Mouse (Mus musculus) spleen, adult 18-20 months (tissue): ENCODE results near the gene Rapgef2.

Experiments
- DNase-seq, 2 experiments: peaks; one replicate each; pipeline ENCODE4 v3.0.0; 2022; ENCODE audit warnings: mixed read lengths in 2 of 2

Rapgef2 gene

GRCm38 (mm10) chr3:79286376-79287107, at the start of gene Rapgef2:
TSS of gene Rapgef2 (minus strand) at chr3:79286517.
- peak; percentile 56 to 66 for DNase-seq

GRCm38 (mm10) chr3:79333643-79334200, 47.4 kb upstream of the Rapgef2 start:
- DNase-seq: no peak

GRCm38 (mm10) chr3:79333051-79333450, 46.7 kb upstream of the Rapgef2 start:
- no peak for DNase-seq

DNA sequence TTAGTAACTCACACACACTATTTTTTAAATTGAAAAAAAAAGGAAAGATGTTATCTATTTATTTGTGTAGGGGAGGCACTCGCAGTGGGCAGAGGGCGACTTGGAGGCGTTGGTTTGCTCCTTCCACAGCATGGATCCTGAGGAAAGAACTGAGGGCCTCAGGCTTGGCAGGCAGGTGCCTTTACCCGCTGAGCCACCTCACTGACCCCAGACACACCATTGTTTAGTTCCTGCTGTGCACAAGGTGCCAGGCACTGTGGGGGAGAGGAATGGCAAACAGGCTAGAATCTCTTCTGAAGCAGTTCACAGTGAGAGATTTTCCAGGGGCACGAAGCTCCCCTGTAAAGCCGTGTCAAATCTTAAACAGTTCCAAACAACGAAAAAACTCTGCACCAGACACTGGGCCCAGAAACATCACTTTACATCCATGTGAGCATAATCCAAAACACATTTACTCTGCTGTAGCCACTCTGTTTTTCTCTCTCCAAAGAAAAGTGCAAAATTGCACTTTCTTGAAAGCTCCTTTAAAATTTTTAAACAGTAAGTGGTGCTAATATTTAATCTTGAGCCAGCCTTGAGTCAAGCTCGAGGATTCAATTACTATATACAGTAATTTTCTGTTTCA, 43.5 kb upstream of the Rapgef2 start:
- DNase-seq: no peak

GRCm38 (mm10) chr3:79324697-79325526, 38.6 kb upstream of the Rapgef2 start:
- DNase-seq: no peak

GRCm38 (mm10) chr3:79314006-79314698, 27.8 kb upstream of the Rapgef2 start:
- no peak for DNase-seq

DNA sequence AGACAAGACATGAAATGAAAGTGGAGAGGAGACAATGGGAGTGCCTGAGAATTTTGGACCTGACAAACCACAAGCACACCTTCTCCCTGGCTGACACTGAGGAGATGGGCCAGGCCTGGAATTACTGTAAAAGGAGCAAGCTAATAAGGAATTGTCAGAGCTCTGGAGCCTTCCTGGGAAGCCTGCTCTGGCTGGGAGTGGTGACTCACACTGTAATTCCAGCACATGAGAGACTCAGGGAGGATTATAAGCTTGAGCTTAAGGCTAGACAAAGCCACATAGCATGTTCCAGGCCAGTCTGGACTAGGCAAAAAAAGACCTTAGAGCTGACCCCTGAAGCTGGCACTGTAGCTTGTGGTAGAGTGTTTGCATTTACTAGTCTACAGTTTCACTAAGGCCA, 25.6 kb upstream of the Rapgef2 start:
- no peak for DNase-seq

- DNase-seq: no peak
These were observed 23.9 kb upstream of the Rapgef2 start for GRCm38 (mm10) chr3:79310184-79310583.

DNA sequence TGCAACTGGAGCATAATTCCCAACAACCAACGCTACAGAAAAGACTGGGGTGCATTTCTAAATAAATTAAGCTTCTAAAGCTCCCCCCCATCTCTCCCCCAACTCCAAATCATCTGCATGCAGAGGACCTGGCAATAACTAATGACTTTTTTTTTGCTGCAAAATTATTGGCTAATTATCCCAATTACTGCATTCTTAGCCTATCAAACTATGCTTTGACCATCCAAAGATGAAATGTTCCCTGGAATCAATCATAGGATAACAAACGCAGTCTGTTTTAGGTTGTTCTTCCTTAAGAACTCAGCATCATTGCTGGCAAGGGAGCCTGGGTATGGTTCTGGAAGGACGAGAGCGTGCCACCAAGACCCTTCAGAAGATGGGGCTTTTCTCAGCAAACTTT, 22.3 kb upstream of the Rapgef2 start:
- DNase-seq: no peak

DNA sequence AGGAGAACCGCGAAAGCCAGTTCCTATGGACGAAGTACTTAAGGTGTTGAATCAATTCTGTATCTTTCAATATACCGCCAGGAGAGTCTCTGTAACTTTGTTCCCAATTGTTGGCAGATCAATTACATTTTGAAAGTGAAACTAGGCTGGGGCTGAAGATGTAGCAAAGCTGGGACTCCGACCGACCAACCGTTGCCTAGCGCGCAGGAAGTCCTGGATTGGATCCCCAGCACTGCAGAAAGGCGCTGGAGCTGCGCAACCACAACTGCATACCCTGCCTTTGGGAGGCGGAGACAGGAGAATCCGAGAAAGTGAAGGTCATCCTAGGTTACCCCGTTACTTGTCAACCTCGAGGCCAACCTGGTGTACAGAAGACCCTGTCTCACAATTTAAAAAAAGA, 13.1 kb upstream of the Rapgef2 start:
- no peak for DNase-seq

DNA sequence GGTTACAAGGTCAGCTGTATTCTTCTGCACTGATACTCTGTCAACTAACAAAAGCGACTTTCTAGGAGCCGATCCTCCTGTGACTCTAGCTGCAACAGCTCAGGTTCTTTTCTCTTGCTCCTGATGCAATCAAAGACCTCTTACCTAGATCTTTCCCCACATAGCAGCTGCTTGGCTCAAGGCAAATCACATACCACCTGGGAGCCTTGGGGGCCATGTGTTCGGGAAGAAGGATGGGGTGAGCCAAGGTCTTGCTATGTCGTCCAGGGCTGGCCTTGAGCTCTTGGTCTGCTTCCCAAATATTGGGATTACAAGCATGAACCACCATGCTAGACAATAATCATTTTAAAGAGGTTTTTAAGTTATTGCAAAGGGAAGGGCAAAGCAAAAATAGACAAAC, 11.0 kb upstream of the Rapgef2 start:
- no peak for DNase-seq

- DNase-seq: no peak
These were observed 10.3 kb upstream of the Rapgef2 start for GRCm38 (mm10) chr3:79296586-79296985.

DNA sequence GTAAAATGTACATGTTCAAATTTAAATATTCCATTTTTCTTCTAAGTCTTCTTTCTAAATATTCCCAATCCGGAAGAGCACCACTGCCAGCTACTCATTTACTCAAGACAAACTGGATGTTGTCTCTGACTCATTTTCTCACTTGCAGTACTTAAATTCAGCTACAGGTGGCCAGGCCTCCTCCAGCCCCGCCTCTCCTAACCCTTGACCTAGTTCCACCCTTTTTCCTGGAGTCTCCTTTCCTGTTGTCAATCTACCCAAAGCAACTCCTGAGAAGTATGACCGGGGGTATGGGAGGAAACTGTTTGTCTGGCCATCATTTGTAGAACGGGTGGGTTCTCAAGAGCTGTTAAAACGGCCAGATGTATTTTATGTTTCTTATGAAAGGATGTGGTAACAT, 9.7 kb upstream of the Rapgef2 start:
- DNase-seq: no peak

GRCm38 (mm10) chr3:79294701-79295100, 8.4 kb upstream of the Rapgef2 start:
- DNase-seq: no peak

GRCm38 (mm10) chr3:79293023-79293422, 6.7 kb upstream of the Rapgef2 start:
- DNase-seq: no peak

GRCm38 (mm10) chr3:79289050-79289449, 2.7 kb upstream of the Rapgef2 start:
- no peak for DNase-seq

GRCm38 (mm10) chr3:79287699-79288458, 1.6 kb upstream of the Rapgef2 start:
- peak in 1 of 2 experiments; percentile 8 for DNase-seq

- DNase-seq: peak; percentile 87 to 90
These were observed 825 bp upstream of the Rapgef2 start for GRCm38 (mm10) chr3:79287108-79287576.

DNA sequence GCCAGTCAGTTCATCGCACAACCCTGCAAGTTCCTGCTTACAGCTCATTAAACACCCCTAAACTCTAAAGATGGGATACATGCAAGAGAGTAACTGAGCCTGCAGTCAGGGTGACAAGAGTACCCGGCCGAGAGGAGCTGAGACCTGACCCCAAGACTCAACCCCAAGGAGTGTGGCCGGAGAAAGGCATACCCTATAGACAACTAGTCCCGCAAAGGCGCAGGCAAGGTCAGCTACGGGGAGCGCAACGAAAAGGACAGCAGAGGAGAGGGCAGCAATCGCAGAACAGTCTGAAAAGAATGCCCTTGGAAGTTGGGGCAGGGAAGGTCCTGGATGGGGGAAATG, 314 bp downstream of the Rapgef2 start:
- DNase-seq: peak in 1 of 2 experiments; percentile 5

- no peak for DNase-seq
These were observed 1.1 kb downstream of the Rapgef2 start for GRCm38 (mm10) chr3:79285097-79285675.

DNA sequence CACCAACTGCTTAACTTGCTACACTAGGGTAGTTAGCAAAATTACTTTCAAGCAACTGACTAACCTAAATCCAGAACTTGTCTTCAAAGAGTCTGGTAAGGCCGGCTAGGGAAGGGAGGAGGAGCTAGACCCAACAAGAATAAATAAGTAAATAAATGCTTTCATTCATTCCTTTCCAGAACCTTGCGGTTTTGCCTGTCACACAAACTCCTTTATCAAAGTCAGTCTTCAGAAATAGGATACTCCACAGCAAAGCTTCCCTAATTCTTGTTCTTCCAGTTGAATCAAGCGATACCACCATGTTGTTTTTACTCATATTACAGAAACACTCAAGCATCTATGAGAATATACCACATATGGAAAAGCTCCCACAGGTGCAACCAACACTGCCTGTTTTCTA, 2.3 kb downstream of the Rapgef2 start:
- DNase-seq: no peak

DNA sequence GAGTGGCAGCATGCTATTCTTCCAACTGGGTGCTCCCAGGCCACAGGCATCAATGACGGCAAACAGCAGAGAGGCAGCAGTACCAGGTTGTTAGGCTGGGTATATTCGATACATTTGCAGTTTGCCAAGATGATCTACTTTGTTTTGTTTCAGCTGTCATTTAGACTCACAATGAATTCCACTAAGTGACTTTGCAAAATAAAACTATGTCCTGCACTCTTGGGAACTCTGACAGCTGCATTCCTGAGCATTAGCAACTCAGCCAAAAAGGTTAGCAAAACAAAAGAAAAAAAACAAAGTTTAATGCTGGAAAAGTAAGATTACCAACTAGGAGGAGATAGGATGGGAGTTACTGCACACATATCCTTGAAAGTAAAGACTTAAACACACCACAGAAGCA, 3.3 kb downstream of the Rapgef2 start:
- DNase-seq: no peak
